Comparison of ENCODE assay signal across 18 mouse cellular contexts in genomic region chr19:36877329-36877728, GRCm38 (mm10).
"Had no signal": no experiment of that assay in that cellular context is flagged by ENCODE, and none has a peak within 500 bp of the region (broad histone marks: within the 10 kb centered on the region; RNA-seq: fewer than 3 reads in every experiment).

No protein-coding gene starts in this region.

- ATAC-seq: liver, embryonic 12.5 days had no signal

- H3K9ac ChIP-seq: kidney, embryonic 15.5 days; limb, embryonic 13.5 days; liver, embryonic 12.5 days; liver, embryonic 15.5 days had no signal

- DNase-seq: kidney, adult 8-10 months; kidney, postnatal 14 days; kidney, postnatal 4 days; layer of hippocampus, adult 9-11 months; liver; lung, adult 18-20 months; lung, postnatal 4 days; midbrain, embryonic 14.5 days; thymus, adult 2 months; thymus, postnatal 14 days; thymus, postnatal 4 days had no signal

- H3K27me3 ChIP-seq: kidney, embryonic 15.5 days; limb, embryonic 13.5 days; liver, embryonic 12.5 days; liver, embryonic 15.5 days had no signal

- H3K4me1 ChIP-seq: kidney, embryonic 15.5 days; limb, embryonic 10.5 days; limb, embryonic 13.5 days; liver, embryonic 12.5 days; liver, embryonic 15.5 days had no signal

- H3K27ac ChIP-seq: kidney, embryonic 15.5 days; limb, embryonic 10.5 days; limb, embryonic 13.5 days; liver, embryonic 12.5 days; liver, embryonic 15.5 days; stomach, postnatal 0 days had no signal

- H3K4me2 ChIP-seq: kidney, embryonic 15.5 days; limb, embryonic 13.5 days; liver, embryonic 12.5 days; liver, embryonic 15.5 days; midbrain, embryonic 11.5 days had no signal

- H3K4me3 ChIP-seq: kidney, embryonic 15.5 days; limb, embryonic 10.5 days; limb, embryonic 13.5 days; liver, embryonic 12.5 days; liver, embryonic 15.5 days had no signal

- H3K9me3 ChIP-seq: kidney, embryonic 15.5 days; limb, embryonic 10.5 days; limb, embryonic 13.5 days; liver, embryonic 12.5 days; liver, embryonic 15.5 days had no signal
